Mouse (Mus musculus) cerebellum, adult 2 months (tissue): ENCODE measurements around the gene Exd2. TPM values are rescaled to one million over a fixed set of nuclear protein-coding genes. Genes with fewer than 3 reads are reported as not detected.

Experiments used
- DNase-seq, 2 experiments: peaks; one replicate each; pipeline ENCODE4 v3.0.0; 2021
- H3K27ac ChIP-seq: fragments of 200-500 bp; 2 replicates; pipeline ENCODE4 v1.5.1; 2012; ENCODE audit warnings: low read length, control low read depth, inconsistent platforms; ENCODE audit not compliant: insufficient read depth
- H3K27me3 ChIP-seq: fragments of 200-500 bp; 2 replicates; pipeline ENCODE4 v1.6.1; 2012; ENCODE audit warnings: inconsistent platforms, mild to moderate bottlenecking, low read length, moderate library complexity; ENCODE audit not compliant: control insufficient read depth, insufficient read depth
- H3K4me1 ChIP-seq: fragments of 200-500 bp; 2 replicates; pipeline ENCODE4 v1.6.1; 2011; ENCODE audit warnings: low read length; ENCODE audit not compliant: control insufficient read depth, insufficient read depth
- H3K4me3 ChIP-seq: fragments of 200-500 bp; replicated peaks from 2 replicates; pipeline ENCODE3; 2011; ENCODE audit warnings: mild to moderate bottlenecking, low read depth, low read length, control low read depth; ENCODE audit not compliant: insufficient read depth
- CTCF ChIP-seq: fragments of 200-500 bp; IDR thresholded peaks from 2 replicates; pipeline ENCODE4 v1.5.1; 2011; ENCODE audit warnings: low read depth, mild to moderate bottlenecking, control low read depth, low read length, moderate library complexity, borderline replicate concordance; ENCODE audit not compliant: insufficient read depth
- POLR2A ChIP-seq: fragments of 200-500 bp; IDR thresholded peaks from 2 replicates; pipeline ENCODE4 v1.6.1; 2011; ENCODE audit warnings: low read length, control low read depth, borderline replicate concordance; ENCODE audit not compliant: insufficient read depth
- WGBS: fragments of 180-500 bp; shearing (Covaris S2); methylation state at CpG from one replicate; pipeline ENCODE4 v1.1.7; 2018; 5-methylcytosine and 5-hydroxymethylcytosine counted together
- polyA plus RNA-seq: library from polyadenylated mRNA; depleted of rRNA; stranded (reverse); fragments of >200 nt; gene quantifications from 2 replicates; pipeline ENCODE4 v1.2.3, GENCODE M21; 2012

Gene Exd2
- polyA plus RNA-seq, 1 experiment = 61.5 TPM

DNA sequence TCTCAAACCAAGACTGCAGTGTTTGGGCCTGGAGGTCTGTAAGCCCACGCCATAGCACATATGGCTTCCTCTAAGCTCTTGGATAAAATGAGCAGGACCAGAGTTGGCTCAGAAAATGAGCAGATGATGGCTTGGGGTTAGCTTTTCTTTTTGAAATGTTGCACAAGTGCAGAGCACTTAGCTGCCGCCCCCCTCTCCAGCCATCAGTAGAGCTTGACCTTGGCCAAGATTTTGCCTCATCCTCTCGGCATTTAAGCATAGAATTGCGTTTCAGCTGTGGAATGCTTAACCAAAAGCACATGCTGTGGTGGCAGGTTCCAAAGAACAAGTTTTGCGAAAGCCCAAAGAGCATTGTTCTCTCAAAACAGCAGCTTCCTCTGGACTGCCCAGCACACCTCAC, 41.8 kb downstream of the Exd2 start:
- H3K27ac ChIP-seq = no peak overlapping the region
- H3K4me3 ChIP-seq = no peak overlapping the region
- DNase-seq = no peak
- peaks cover 4% of the 10 kb centered on the region; the same call in 1 of the 2 replicates for H3K4me1 ChIP-seq
- 50% methylated on average over 5 of the region's 5 CpGs for WGBS
- TF ChIP-seq POLR2A = no peak
- no peak for TF ChIP-seq CTCF
- no peaks in the 10 kb centered on the region for H3K27me3 ChIP-seq

DNA sequence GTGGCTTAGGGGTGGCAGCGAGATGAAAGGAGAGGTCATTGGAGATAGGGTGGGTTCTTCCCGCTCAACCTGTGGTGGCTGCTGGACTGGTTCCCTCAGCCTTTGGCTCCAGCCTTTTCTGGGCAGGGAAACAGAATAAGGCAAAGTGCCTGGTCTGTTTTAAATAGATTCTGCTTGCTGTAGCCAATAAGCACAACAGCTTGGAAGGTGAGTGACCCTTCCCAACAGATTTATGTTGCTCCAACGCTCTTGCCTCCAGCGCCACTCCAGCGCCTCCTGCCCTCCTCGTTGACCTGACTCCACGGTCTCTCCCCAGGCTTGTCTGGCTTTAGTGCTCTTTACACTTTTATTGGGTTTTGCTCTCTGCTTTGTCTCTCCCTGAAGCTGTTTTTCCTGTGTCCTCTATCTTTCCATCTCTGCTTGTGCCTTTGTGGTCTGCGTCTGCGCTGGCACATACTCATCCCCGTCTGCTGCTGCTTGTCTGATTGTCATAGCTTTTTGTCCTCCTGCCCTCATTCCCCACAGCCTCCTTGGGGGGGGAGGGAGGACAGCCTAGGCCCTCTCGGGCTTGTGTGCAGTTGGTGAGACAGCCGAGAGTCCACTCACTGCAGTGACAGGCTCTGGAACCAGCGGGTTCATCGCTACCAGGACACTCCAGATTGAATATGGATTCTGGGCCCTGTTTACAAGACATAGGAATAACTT, 44.3 kb downstream of the Exd2 start:
- DNase-seq = no peak
- Histone ChIP-seq H3K27me3 (no peaks in the 10 kb centered on the region), H3K4me3 (no peak overlapping the region), H3K27ac (no peak overlapping the region), H3K4me1 (peaks cover 4% of the 10 kb centered on the region; the same call in 1 of the 2 replicates)
- 23% methylated on average over 14 of the region's 14 CpGs for WGBS
- no peak for TF ChIP-seq POLR2A
- no peak for TF ChIP-seq CTCF

DNA sequence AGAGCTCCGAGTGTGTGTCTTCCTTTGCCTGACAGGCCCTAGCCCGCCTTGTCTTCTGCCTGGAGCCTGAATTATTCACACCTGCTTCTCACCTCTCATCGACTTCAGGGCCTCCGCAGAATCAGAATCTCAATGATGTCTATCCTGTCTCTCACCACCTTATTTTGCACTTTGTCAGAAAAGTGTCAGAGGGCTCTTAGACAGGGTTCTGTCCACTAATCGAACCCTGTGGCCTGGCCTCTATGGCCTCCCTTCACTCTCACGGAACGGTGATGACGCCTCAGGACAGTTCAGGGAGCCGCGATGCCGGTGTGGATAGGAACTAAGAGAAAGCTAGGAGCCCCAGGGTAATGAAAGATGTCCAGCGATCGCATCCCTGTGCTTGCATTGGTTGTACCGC, 55.1 kb downstream of the Exd2 start, which contains the start of gene Galnt16:
TSS of gene Galnt16 (plus strand) at position 301 of the 400 bp plus-strand sequence.
- H3K27me3 ChIP-seq = no peaks in the 10 kb centered on the region
- peak within 1 kb of the TSS; percentile 72 for H3K4me3 ChIP-seq
- TF ChIP-seq CTCF (no peak), POLR2A (no peak)
- WGBS = 23% methylated on average over 14 of the region's 14 CpGs
- H3K4me1 ChIP-seq = no peaks in the 10 kb centered on the region
- no peak for DNase-seq
- peak within 1 kb of the TSS; percentile 12; the same call in 1 of the 2 replicates for H3K27ac ChIP-seq

DNA sequence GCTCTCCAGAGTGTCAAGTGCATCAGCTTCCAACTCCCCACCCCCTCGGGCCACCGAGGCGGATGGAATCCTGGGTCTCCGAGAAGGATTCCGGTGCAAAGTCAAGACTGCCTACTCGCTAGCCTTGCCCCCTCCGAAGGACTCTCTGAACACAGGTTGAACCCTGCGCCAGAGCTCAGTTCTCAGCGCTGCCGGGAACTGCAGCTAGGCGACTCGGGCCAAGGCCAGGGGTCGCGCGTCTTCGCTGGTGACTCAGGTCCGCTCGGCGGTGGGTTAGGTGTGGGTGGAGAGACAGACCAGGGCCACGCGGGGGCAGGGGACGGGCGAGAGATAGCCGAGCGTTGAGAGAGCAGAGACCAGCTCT, 55.5 kb downstream of the Exd2 start:
- peak; percentile 56 to 70 for DNase-seq
- WGBS = under 1% methylated on average over 25 of the region's 25 CpGs
- no peaks in the 10 kb centered on the region for H3K4me1 ChIP-seq
- no peak for TF ChIP-seq POLR2A
- TF ChIP-seq CTCF = no peak
- peak overlapping the region; percentile 72 for H3K4me3 ChIP-seq
- no peaks in the 10 kb centered on the region for H3K27me3 ChIP-seq
- H3K27ac ChIP-seq = peak overlapping the region; percentile 4; the same call in 1 of the 2 replicates

DNA sequence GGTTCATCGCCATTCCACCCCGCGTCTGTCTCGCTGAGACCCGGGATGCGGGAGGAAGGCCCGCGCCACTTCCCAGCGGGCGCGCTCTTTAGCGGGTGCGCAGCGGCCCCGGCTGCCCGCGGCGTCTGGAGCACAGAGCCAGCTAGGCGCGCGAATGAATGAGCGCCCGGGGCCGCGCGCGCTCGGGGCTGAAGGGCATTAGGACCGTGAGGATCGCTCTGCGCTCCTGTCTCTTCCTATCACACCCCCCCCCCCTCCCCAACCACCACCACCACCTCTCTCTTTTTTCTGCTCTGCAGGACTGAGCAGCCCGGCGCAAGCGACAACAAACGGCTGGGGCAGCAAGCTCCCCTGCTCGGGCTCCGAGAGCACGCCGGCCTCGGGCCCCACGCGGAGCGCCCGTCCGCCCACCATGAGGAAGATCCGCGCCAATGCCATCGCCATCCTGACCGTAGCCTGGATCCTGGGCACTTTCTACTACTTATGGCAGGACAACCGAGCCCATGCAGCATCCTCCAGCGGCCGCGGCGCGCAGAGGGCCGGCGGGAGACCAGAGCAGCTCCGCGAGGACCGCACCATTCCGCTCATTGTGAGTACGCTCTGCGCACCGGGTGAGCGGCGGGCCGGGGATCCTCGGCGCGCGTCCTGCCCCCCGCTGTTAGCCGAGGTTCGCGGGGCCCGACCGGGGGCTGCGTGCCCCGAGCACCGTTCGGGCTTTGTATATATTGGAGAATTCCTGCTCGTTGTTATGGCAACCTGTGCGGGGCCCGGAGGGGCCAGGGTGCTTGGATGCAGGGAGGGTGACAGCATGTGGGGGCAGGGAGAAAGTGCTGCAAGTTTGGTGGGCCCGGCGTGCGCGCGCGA, 56.1 kb downstream of the Exd2 start:
- Histone ChIP-seq H3K4me1 (no peaks in the 10 kb centered on the region), H3K27ac (peak overlapping the region; percentile 12; the same call in 1 of the 2 replicates), H3K27me3 (no peaks in the 10 kb centered on the region), H3K4me3 (peak overlapping the region; percentile 72)
- peak; percentile 71 to 75 for DNase-seq
- no peak for TF ChIP-seq POLR2A
- no peak for TF ChIP-seq CTCF
- WGBS = under 1% methylated on average over 86 of the region's 90 CpGs

DNA sequence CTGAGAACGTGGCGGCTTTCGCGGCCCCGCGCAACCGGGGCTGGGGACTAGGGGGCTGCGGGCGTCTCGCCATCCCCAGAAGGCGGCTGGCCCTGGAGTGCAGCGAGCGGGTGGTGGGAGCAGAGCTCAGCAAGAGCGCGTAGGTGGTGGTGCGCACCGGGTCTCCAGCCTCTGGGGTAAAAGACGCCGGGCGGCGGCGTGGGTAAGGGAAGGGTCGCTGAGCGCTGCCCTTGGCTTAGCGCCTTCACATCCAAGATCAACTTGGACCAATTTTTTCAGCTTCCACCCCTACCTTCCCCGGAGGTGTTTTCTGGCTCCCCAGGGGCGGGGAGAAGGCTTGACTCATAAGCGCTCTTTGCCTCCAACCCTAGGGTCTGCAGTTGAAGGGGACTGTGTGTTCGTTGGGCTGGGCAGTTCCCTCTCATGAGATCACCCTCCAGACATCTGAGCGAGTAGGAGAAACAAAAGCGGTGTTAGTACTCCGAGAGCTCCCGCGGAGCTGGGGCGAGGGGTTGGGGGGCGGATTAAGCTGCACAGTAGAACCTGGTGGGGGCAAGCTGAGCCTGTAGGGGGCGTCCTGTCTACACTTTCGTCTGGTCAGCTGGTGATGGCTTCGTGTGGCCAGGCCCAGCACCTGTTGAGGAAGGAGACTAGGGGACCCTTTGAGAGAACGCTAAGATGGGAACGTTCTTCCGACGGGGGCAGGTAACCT, 56.9 kb downstream of the Exd2 start:
- TF ChIP-seq POLR2A (no peak), CTCF (peak; percentile 53; the same call in 1 of the 2 replicates)
- Histone ChIP-seq H3K4me1 (no peaks in the 10 kb centered on the region), H3K27ac (no peak overlapping the region), H3K27me3 (no peaks in the 10 kb centered on the region), H3K4me3 (peak overlapping the region; percentile 72)
- peak; percentile 57 to 63 for DNase-seq
- 1% methylated on average over 43 of the region's 43 CpGs for WGBS

DNA sequence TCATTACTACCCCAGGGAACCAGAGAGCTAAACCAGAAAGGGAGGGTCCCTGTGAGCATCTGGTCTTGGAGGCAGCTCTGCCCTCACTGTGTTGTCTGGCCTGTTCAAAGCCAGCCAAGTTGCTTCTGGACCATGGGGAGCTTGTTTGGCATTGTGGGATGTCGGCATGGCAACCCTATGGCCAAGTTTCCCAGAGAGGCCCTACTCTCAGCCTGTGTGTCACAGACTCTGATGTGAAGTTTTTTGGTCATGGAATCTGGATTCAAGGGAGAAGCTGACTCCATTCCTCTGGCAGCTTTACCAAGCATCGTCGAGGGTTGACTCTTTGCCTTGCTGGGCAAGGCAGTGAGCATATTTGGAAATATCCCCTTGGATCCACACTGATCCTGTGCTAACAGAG, 59.1 kb downstream of the Exd2 start:
- 41% methylated on average over 3 of the region's 3 CpGs for WGBS

More for the DNA sequence above, 59.1 kb downstream of the Exd2 start:
- H3K4me1 ChIP-seq = peaks cover 6% of the 10 kb centered on the region
- no peak overlapping the region for H3K4me3 ChIP-seq
- TF ChIP-seq POLR2A (no peak), CTCF (no peak)
- DNase-seq = no peak
- no peaks in the 10 kb centered on the region for H3K27me3 ChIP-seq
- H3K27ac ChIP-seq = no peak overlapping the region
